Mouse (Mus musculus): ENCODE results near the gene Slc34a3.
A peak's percentile ranks its signal among the peaks of the same experiment; 100 is the strongest.

The Slc34a3 gene

GRCm38 (mm10) chr2:25224766-25225752, 9.1 kb downstream of the Slc34a3 start:
- DNase-seq: peak; percentile 98 to 99

DNA sequence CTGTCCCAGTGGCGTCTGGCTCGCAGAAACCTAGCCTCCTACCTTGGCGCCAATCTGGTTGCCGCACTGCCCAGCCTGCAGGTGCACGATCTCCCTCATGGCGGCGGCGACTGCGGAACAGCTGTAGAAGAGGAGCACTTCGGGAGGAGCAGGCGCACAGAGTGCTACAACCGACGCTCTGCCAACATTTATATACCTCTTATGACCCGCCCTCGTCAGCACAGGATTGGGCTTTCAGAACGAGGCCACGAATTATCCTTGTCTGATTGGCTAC, 9.7 kb downstream of the Slc34a3 start, which contains the start of gene Tubb4b:
TSS of gene Tubb4b (minus strand) at position 211 of the 274 bp plus-strand sequence.
- no peak for DNase-seq

- DNase-seq: peak; percentile 77 to 82
Measured at GRCm38 (mm10) chr2:25223681-25224491, 10.3 kb downstream of the Slc34a3 start.

DNA sequence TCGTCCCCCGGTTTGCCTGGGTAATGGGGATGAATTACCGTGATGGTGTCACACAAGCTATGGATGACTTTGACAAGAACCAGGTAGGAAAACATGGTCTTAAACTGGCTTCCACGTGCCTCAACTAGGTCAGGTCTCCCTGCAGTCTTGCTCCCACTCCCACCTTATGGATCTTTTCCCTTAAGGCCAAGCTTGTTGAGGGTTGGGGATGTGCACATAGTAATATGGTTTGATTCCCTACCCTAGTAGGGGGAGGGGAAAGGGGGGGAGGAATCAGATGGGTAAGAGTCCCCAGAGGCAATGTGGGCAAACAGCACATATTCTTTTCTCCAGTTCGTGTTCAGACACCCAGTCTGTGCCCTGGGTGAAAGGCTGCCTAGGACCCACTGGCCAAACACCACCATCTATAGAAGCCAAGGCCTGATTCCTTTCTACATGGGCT, 12.8 kb downstream of the Slc34a3 start:
- no peak for DNase-seq

DNA sequence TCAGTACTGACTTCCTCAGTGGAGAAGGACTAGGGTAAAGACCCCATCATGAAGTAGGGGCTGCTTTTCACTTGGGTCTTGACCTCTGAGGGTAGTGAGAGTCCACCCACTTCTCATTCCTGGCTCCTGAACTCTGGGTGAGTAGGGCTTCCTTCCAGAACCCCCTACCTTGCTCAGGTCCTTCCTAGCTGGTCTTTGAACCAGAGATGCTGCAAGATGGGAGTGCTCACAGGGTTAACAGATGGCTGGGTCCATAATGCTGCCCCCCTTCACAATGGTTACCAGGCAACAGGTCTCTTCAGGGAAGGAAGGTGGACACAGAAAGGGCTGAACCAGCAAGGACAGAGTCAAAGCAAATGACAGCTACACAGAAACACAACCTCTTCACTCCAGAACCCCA, 15.7 kb downstream of the Slc34a3 start, which contains the start of gene Fam166a:
TSS of gene Fam166a (plus strand) at position 301 of the 400 bp plus-strand sequence.
- no peak for DNase-seq

DNA sequence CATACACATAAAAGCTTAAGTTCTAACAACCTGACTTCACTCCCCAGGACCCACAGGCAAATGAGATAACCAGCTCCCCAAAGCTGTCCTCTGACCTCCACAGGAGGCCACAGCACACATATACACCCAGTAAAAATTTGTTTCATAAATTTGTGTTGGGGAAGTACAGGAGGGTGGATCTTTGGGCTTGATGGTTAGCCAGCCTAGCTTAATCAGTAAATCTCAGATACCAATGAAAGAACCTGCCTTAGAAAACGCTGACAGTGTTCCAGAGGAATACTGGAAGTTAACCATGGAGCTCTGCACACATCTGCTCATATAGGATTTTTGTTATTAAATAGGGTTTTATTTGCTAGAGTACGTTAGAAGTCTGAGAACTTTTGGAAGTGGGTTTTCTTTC, 16.5 kb downstream of the Slc34a3 start:
- DNase-seq: no peak

- DNase-seq: no peak
Measured at GRCm38 (mm10) chr2:25214444-25214843, 19.7 kb downstream of the Slc34a3 start, which contains the start of gene Stpg3. Stpg3 (minus strand) TSS chr2:25214637.

DNA sequence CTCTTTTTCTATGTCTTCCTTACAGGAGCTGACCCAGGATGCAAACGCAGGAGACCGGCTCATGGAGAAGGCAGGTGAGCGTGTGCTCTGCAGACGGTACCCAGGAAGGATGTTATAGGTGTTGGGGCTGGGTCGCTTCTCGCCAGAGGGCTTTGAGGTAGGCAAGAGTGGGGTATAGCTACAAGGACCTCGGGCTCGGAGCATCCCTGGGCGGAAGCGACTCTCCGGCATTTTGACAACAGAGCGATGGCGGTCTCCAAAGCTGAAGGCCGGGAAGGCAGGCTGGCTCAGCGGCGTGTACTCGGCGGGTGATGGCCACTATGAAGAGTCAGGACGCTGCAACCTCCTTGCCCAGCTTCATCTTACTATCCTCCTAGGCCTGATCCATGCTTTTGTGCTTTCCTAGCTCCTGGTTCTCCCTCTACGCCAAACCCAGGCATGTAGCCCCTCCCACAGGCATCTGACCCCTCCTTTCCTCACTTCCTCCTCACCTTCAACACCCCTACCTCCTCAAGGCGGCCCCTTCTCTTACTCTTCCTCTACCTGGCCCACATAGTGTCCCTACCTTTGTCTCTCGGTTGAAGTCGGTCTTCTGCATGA, 20.8 kb downstream of the Slc34a3 start:
- DNase-seq: no peak

GRCm38 (mm10) chr2:25211121-25211670, 23.0 kb downstream of the Slc34a3 start, which contains the start of gene Nelfb:
Nelfb (minus strand) TSS chr2:25211489.
- peak; percentile 92 to 94 for DNase-seq

DNA sequence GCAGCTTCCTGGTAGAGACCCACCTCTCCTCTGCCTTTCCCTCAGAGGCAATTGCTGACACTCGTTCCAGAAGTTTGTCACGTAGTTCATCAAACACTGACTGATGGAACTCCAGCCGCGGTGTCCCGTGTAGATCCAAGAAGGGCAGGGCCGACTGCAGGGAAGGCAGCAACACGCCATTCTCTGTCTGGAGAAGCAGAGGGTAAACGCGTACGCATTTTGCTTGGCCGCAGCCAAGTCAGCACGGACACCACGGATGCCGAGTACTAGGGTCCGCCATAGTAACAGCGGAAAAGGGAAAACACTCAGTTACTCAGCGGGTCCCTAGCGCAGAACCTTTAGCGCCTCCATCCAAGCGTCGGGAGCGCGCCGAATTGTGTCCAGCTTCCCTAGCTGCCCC, 23.5 kb downstream of the Slc34a3 start:
- no peak for DNase-seq

DNA sequence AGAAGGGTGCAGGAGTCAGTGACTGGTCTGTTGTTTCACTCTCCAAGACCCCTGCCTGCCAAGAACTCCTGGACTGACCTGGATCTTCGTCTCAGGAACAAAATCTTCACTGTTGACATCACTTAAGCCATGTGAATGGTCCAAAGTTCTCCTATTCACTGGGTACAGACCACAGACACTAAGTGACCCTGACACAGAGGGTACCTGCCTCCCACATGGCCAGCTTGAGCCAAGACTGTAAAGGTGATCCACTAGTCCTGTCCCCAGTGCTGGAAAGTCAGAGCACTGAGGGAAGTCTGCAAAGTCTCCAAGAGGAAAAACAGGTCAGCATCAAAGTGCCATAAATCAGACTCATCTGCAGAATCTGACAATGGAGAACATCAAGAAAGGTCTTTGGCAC, 26.6 kb downstream of the Slc34a3 start:
- no peak for DNase-seq

DNA sequence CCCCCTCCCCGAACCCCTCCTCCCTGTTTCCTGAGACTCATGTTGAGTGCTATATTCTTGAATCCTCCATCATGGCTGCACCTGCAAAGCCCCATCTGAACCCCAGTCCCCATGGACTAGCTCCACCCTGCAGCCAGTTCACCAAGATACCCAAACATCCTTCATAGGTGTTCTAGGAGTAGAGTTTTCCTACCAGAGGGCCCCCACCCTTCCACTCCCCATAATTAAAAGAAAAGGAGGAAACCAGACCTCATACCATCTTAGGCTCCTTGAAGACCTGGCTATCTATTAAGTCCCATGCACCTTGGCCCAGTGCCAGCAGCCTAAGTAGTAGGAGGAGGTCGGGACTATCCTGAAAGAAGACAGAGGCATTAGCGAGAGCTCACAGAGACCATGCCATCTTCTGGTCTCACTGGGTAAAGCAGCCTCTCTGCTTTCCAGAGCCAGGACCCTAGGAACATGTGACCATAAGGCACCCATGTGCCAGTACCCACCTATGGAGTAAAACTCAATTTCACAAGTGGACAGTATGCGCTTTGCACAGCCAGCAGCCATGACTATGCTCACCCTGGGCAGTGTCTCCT, 30.4 kb downstream of the Slc34a3 start:
- DNase-seq: peak; percentile 37 to 56

- DNase-seq: no peak
Measured at GRCm38 (mm10) chr2:25200631-25201030, 33.5 kb downstream of the Slc34a3 start.

GRCm38 (mm10) chr2:25197946-25198345, 36.2 kb downstream of the Slc34a3 start:
- no peak for DNase-seq

DNA sequence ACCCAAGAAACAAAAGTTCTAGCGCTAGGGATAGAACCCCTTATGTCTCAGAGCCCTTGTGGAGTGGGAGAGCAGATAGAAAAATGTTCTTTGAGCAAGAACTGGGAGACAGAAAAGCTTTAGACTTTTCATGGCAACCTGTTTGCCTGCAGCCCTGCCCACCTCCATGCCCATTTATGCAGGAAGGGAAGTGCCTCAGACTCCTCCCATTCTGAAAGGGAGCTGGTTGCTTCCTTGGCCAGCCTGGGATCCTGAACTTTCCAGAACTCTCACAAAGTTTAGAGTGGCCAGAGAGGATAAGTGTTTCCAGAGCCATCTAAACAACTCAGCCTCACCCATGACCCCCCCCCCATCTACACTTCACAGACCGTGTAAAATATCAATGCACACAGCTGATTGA, 37.0 kb downstream of the Slc34a3 start:
- no peak for DNase-seq

GRCm38 (mm10) chr2:25196172-25196954, 37.8 kb downstream of the Slc34a3 start, which contains the start of gene Tor4a:
Tor4a (minus strand) TSS chr2:25196886.
- DNase-seq: no peak

GRCm38 (mm10) chr2:25195211-25196156, 38.7 kb downstream of the Slc34a3 start:
- peak in 1 of 2 experiments; percentile 43 for DNase-seq

GRCm38 (mm10) chr2:25194486-25195171, 39.5 kb downstream of the Slc34a3 start:
- DNase-seq: no peak

- no peak for DNase-seq
Measured at GRCm38 (mm10) chr2:25194006-25194405, 40.2 kb downstream of the Slc34a3 start.

Data from cerebellum, postnatal 10 days (tissue).